Mouse (Mus musculus) CH12.LX (cell line): ENCODE results near the gene Mrpl49. TPM values are rescaled to one million over a fixed set of nuclear protein-coding genes. Genes with fewer than 3 reads are reported as not detected.

ENCODE experiments used
- DNase-seq: peaks from one replicate; pipeline ENCODE4 v3.0.0-alpha.2; 2013; ENCODE audit errors: extremely low read depth
- H3K27ac ChIP-seq: 2 replicates; pipeline ENCODE4 v1.5.1; 2012; ENCODE audit warnings: low read depth, mild to moderate bottlenecking, control low read depth, moderate library complexity; ENCODE audit not compliant: insufficient read depth
- H3K27me3 ChIP-seq: replicated peaks from 2 replicates; pipeline ENCODE3; 2012; ENCODE audit warnings: inconsistent platforms
- H3K36me3 ChIP-seq, 2 experiments: replicated peaks in 1 of 2; 2 replicates each; pipeline versions ENCODE3 to v1.6.1; 2012; ENCODE audit warnings: inconsistent platforms in 1 of 2, low read length in 1 of 2, mild to moderate bottlenecking in 1 of 2, mixed read lengths in 1 of 2, moderate library complexity in 1 of 2; ENCODE audit not compliant: control insufficient read depth in 1 of 2, insufficient read depth in 1 of 2
- H3K4me1 ChIP-seq, 2 experiments: 2 replicates each; pipeline ENCODE4 v1.6.1; 2012; ENCODE audit warnings: inconsistent platforms in 1 of 2, moderate library complexity in 1 of 2; ENCODE audit not compliant: insufficient read depth in 2 of 2, control insufficient read depth in 1 of 2
- H3K4me2 ChIP-seq: 2 replicates; pipeline ENCODE4 v1.6.1; 2012; ENCODE audit warnings: low read depth, mild to moderate bottlenecking, control low read depth; ENCODE audit not compliant: poor library complexity, insufficient read depth, severe bottlenecking
- H3K4me3 ChIP-seq, 3 experiments: fragments of 150-350 bp in 1 of 3; sonication (generic) in 1 of 3; replicated peaks in 1 of 3; 2 replicates each; pipeline versions ENCODE3 to v1.5.1; 2011 to 2012; ENCODE audit warnings: low read depth in 2 of 3, low read length in 2 of 3, mild to moderate bottlenecking in 2 of 3, moderate library complexity in 2 of 3, control low read depth in 1 of 3, improper control_type of control experiment in 1 of 3, inconsistent platforms in 1 of 3, mixed read lengths in 1 of 3; ENCODE audit not compliant: poor library complexity in 1 of 3
- H3K79me2 ChIP-seq: replicated peaks from 2 replicates; pipeline ENCODE4 v1.6.1; 2012; ENCODE audit warnings: mild to moderate bottlenecking, moderate library complexity; ENCODE audit not compliant: control insufficient read depth, poor library complexity, insufficient read depth, severe bottlenecking; ENCODE audit errors: extremely low read depth
- H3K9ac ChIP-seq: 2 replicates; pipeline ENCODE4 v1.6.1; 2012; ENCODE audit warnings: low read depth, mild to moderate bottlenecking, control low read depth, moderate library complexity; ENCODE audit not compliant: insufficient read depth
- H3K9me3 ChIP-seq: replicated peaks from 2 replicates; pipeline ENCODE3; 2012; ENCODE audit warnings: low read length, inconsistent platforms, mixed read lengths
- BHLHE40 ChIP-seq: IDR thresholded peaks from 2 replicates; pipeline ENCODE4 v1.6.1; 2011; ENCODE audit warnings: mild to moderate bottlenecking, low read depth, low read length, improper control_type of control experiment
- CHD2 ChIP-seq: IDR thresholded peaks from 2 replicates; pipeline ENCODE4 v1.6.1; 2011; ENCODE audit warnings: low read length, improper control_type of control experiment
- CTCF ChIP-seq, 2 experiments: IDR thresholded peaks in 1 of 2; conservative IDR thresholded peaks in 1 of 2; 2 replicates each; pipeline ENCODE4 v1.5.1; 2011 to 2012; ENCODE audit warnings: low read depth in 2 of 2, low read length in 2 of 2, improper control_type of control experiment in 1 of 2, inconsistent platforms in 1 of 2, mild to moderate bottlenecking in 1 of 2, moderate library complexity in 1 of 2
- ELF1 ChIP-seq: IDR thresholded peaks from 2 replicates; pipeline ENCODE4 v1.6.1; 2014; ENCODE audit warnings: low read depth, mild to moderate bottlenecking, inconsistent platforms, low read length, improper control_type of control experiment
- IRF4 ChIP-seq: IDR thresholded peaks from 2 replicates; pipeline ENCODE4 v1.6.1; 2014; ENCODE audit warnings: low read depth, mild to moderate bottlenecking, inconsistent platforms, low read length, improper control_type of control experiment
- MAX ChIP-seq: IDR thresholded peaks from 2 replicates; pipeline ENCODE4 v1.6.1; 2011; ENCODE audit warnings: low read length, improper control_type of control experiment
- MAZ ChIP-seq: IDR thresholded peaks from 2 replicates; pipeline ENCODE4 v1.6.1; 2012; ENCODE audit warnings: low read depth, mild to moderate bottlenecking, inconsistent platforms, low read length, improper control_type of control experiment, moderate library complexity
- MEF2A ChIP-seq: IDR thresholded peaks from 2 replicates; pipeline ENCODE4 v1.6.1; 2014; ENCODE audit warnings: low read depth, mild to moderate bottlenecking, inconsistent platforms, low read length, improper control_type of control experiment, borderline replicate concordance
- MYC ChIP-seq: IDR thresholded peaks from 2 replicates; pipeline ENCODE4 v1.6.1; 2011; ENCODE audit warnings: low read depth, mild to moderate bottlenecking, improper control_type of control experiment, low read length
- NELFE ChIP-seq: IDR thresholded peaks from 2 replicates; pipeline ENCODE4 v1.6.1; 2011; ENCODE audit warnings: low read depth, low read length, improper control_type of control experiment
- PAX5 ChIP-seq: IDR thresholded peaks from 2 replicates; pipeline ENCODE4 v1.6.1; 2012; ENCODE audit warnings: low read length, inconsistent platforms, mixed read lengths
- POLR2A ChIP-seq: IDR thresholded peaks from 2 replicates; pipeline ENCODE4 v1.6.1; 2011; ENCODE audit warnings: low read depth, mild to moderate bottlenecking, improper control_type of control experiment, low read length
- POLR2AphosphoS2 ChIP-seq: IDR thresholded peaks from 2 replicates; pipeline ENCODE4 v1.6.1; 2011; ENCODE audit warnings: low read depth, low read length, improper control_type of control experiment
- SIN3A ChIP-seq: IDR thresholded peaks from 2 replicates; pipeline ENCODE4 v1.6.1; 2012; ENCODE audit warnings: low read length, improper control_type of control experiment, inconsistent platforms
- TCF12 ChIP-seq: IDR thresholded peaks from 2 replicates; pipeline ENCODE4 v1.6.1; 2014; ENCODE audit warnings: low read depth, mild to moderate bottlenecking, inconsistent platforms, low read length, improper control_type of control experiment
- UBTF ChIP-seq: IDR thresholded peaks from 2 replicates; pipeline ENCODE4 v1.6.1; 2012; ENCODE audit warnings: low read depth, mild to moderate bottlenecking, inconsistent platforms, low read length, improper control_type of control experiment, moderate library complexity
- USF2 ChIP-seq: conservative IDR thresholded peaks from 2 replicates; pipeline ENCODE4 v1.6.1; 2011; ENCODE audit warnings: low read depth, low read length, improper control_type of control experiment
- ZC3H11A ChIP-seq: IDR thresholded peaks from 2 replicates; pipeline ENCODE4 v1.6.1; 2012; ENCODE audit warnings: low read depth, mild to moderate bottlenecking, inconsistent platforms, low read length, improper control_type of control experiment
- ZKSCAN1 ChIP-seq: IDR thresholded peaks from 2 replicates; pipeline ENCODE4 v1.6.1; 2012; ENCODE audit warnings: low read depth, inconsistent platforms, low read length, improper control_type of control experiment, borderline replicate concordance
- ZNF384 ChIP-seq: IDR thresholded peaks from 2 replicates; pipeline ENCODE4 v1.6.1; 2012; ENCODE audit warnings: low read depth, low read length, improper control_type of control experiment, inconsistent platforms
- dilution Hi-C: fragments of 300-500 bp; cut with MboI; formaldehyde crosslinking; loops from 2 replicates; pipeline ENCODE4 v1.14.3; 2020; ENCODE audit warnings: low sequenced_read_pairs; ENCODE audit not compliant: extremely low pct_unique_long_range_greater_than_20kb, extremely low pct_ligation_motif_present
- in situ Hi-C: fragments of 300-500 bp; cut with MboI; formaldehyde crosslinking; loops from 3 replicates; pipeline ENCODE4 v1.14.3; 2019; ENCODE audit warnings: low sequenced_read_pairs, low pct_ligation_motif_present, low pct_unique_long_range_greater_than_20kb, mixed read lengths
- polyA plus RNA-seq: library from polyadenylated mRNA; unstranded; fragments of >175 nt; gene quantifications from 2 replicates; pipeline ENCODE4 v1.2.1, GENCODE M21; 2012; ENCODE audit warnings: low read depth; ENCODE audit not compliant: insufficient read length
- total RNA-seq, 2 experiments: library from RNA; depleted of rRNA; stranded (reverse); fragments of 300-350 nt in 1 of 2; fragments of >200 nt in 1 of 2; gene quantifications; 2 replicates each; pipeline ENCODE4 v1.2.3; 2012 to 2014

Gene Mrpl49
- total and polyA plus RNA-seq, 3 experiments, result 37.4 to 66.6 (median 59.0) TPM

DNA sequence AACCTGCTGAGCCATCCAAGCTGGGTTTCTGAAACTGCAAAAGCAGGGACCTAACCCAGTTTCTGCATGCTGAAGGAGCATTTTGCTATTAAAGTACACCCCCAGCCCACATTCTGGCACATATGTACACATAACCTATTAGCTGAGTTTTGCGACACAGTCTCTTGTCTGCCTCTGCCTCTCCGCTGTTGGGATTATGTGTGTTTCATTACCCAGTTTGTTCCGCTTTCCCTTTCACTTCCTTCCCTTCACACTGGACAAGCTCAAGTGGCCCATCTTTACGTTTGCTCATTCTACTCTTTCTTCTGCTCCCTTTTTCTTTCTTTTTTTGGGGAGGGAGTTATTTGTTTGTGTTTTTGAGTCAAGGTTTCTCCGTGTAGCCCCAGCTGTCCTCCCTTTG lies 16.3 kb upstream of the Mrpl49 start:
- in situ Hi-C loops (no loop called here), dilution Hi-C loops (no loop called here)
- peaks cover 20% of the 10 kb centered on the region for H3K79me2 ChIP-seq
- H3K27ac ChIP-seq, result no peak overlapping the region
- no peak for DNase-seq
- H3K9me3 ChIP-seq, result no peaks in the 10 kb centered on the region
- peaks cover 3 to 26% of the 10 kb centered on the region in 2 experiments for H3K4me1 ChIP-seq
- H3K9ac ChIP-seq, result no peak overlapping the region
- TF ChIP-seq CHD2 (no peak), BHLHE40 (no peak), POLR2A (no peak), POLR2AphosphoS2 (no peak), ZC3H11A (no peak), NELFE (no peak), TCF12 (no peak)
- H3K36me3 ChIP-seq, result peaks cover 43 to 64% of the 10 kb centered on the region in 2 experiments
- H3K4me3 ChIP-seq, result no peak overlapping the region
- H3K4me2 ChIP-seq, result no peak overlapping the region
- no peaks in the 10 kb centered on the region for H3K27me3 ChIP-seq

DNA sequence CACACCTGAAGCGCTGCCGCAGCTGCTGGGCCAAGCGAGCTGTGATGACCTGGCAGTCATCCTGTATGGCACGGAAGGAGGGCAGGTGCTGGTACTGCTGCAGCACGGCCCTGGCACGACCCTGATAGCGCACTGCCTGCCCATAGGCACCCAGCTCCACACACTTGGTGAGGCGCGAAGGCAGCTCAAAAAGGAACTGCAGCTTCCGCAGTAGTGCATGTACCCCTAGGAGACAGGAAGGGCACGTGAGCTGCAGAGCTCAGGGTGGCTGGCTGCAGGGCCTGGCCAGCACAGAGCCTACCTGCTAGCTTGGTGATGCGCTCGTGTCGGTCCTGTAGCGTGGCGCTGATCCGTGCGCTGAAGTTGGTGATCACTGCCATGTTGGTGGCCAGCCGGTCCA lies 13.7 kb upstream of the Mrpl49 start:
- no peak overlapping the region for H3K4me2 ChIP-seq
- no peak overlapping the region for H3K9ac ChIP-seq
- H3K27me3 ChIP-seq, result no peaks in the 10 kb centered on the region
- no peaks in the 10 kb centered on the region for H3K9me3 ChIP-seq
- no peak overlapping the region for H3K4me3 ChIP-seq
- H3K4me1 ChIP-seq, result peaks cover 9 to 37% of the 10 kb centered on the region in 2 experiments
- DNase-seq, result no peak
- H3K79me2 ChIP-seq, result peaks cover 17% of the 10 kb centered on the region
- peaks cover 48 to 73% of the 10 kb centered on the region in 2 experiments for H3K36me3 ChIP-seq
- in situ Hi-C loops (no loop called here), dilution Hi-C loops (no loop called here)
- H3K27ac ChIP-seq, result no peak overlapping the region
- TF ChIP-seq ELF1 (no peak), MAX (no peak), MEF2A (no peak), UBTF (no peak), POLR2AphosphoS2 (no peak), POLR2A (no peak), TCF12 (no peak), IRF4 (no peak), ZC3H11A (no peak), MYC (no peak), MAZ (no peak), USF2 (no peak), ZKSCAN1 (no peak), SIN3A (no peak), PAX5 (no peak), ZNF384 (no peak), CTCF (conservative IDR thresholded peaks at IDR 0.05 in 1 of 2, IDR thresholded peaks at IDR 0.05 in 1 of 2; ENCODE audit: low read depth in 2 of 2, low read length in 2 of 2) (no peak)
